Mouse (Mus musculus) MEL (cell line): ENCODE data around the gene Tollip. TPM values are rescaled to one million over a fixed set of nuclear protein-coding genes. Genes with fewer than 3 reads are reported as not detected.

Source experiments
- DNase-seq: peaks from one replicate; pipeline ENCODE4 v3.0.0; 2011; ENCODE audit warnings: low read depth, low spot score
- H3K27ac ChIP-seq: 2 replicates; pipeline ENCODE4 v1.5.1; 2012; ENCODE audit warnings: low read depth, mild to moderate bottlenecking, control low read depth, low read length, moderate library complexity; ENCODE audit not compliant: control insufficient read depth
- H3K27me3 ChIP-seq, 2 experiments: fragments of 150-350 bp in 1 of 2; sonication (generic) in 1 of 2; 2 replicates each; pipeline ENCODE4 v1.6.1; 2012; ENCODE audit warnings: low read length in 2 of 2, mild to moderate bottlenecking in 2 of 2, improper control_type of control experiment in 1 of 2, moderate library complexity in 1 of 2; ENCODE audit not compliant: insufficient read depth in 2 of 2, control insufficient read depth in 1 of 2
- H3K36me3 ChIP-seq, 2 experiments: 2 replicates each; pipeline ENCODE4 v1.6.1; 2012 to 2014; ENCODE audit warnings: low read length in 2 of 2, improper control_type of control experiment in 1 of 2, inconsistent platforms in 1 of 2, mild to moderate bottlenecking in 1 of 2; ENCODE audit not compliant: insufficient read depth in 2 of 2, control insufficient read depth in 1 of 2
- H3K4me1 ChIP-seq, 2 experiments: fragments of 150-350 bp in 1 of 2; sonication (generic) in 1 of 2; 2 replicates each; pipeline ENCODE4 v1.6.1; 2012; ENCODE audit warnings: low read length in 2 of 2, improper control_type of control experiment in 1 of 2, mild to moderate bottlenecking in 1 of 2; ENCODE audit not compliant: insufficient read depth in 2 of 2, control insufficient read depth in 1 of 2
- H3K4me3 ChIP-seq, 2 experiments: fragments of 150-350 bp in 1 of 2; sonication (generic) in 1 of 2; 2 replicates each; pipeline ENCODE4 v1.5.1; 2012; ENCODE audit warnings: low read depth in 2 of 2, low read length in 2 of 2, mild to moderate bottlenecking in 2 of 2, moderate library complexity in 2 of 2, control low read depth in 1 of 2, improper control_type of control experiment in 1 of 2; ENCODE audit not compliant: control insufficient read depth in 1 of 2, insufficient read depth in 1 of 2
- H3K79me2 ChIP-seq: 2 replicates; pipeline ENCODE4 v1.6.1; 2012; ENCODE audit warnings: mild to moderate bottlenecking, low read length, moderate library complexity; ENCODE audit not compliant: control insufficient read depth, poor library complexity, insufficient read depth
- H3K9ac ChIP-seq: 2 replicates; pipeline ENCODE4 v1.6.1; 2012; ENCODE audit warnings: low read depth, mild to moderate bottlenecking, control low read depth, low read length, moderate library complexity; ENCODE audit not compliant: control insufficient read depth, poor library complexity, severe bottlenecking
- H3K9me3 ChIP-seq: fragments of 150-350 bp; sonication (generic); replicated peaks from 2 replicates; pipeline ENCODE4 v1.6.1; 2012; ENCODE audit warnings: mild to moderate bottlenecking, low read length, improper control_type of control experiment, moderate library complexity; ENCODE audit not compliant: insufficient read depth
- CTCF ChIP-seq, 3 experiments: IDR thresholded peaks in 2 of 3; conservative IDR thresholded peaks in 1 of 3; 2 replicates each; pipeline ENCODE4 v1.5.1; 2011 to 2012; ENCODE audit warnings: low read length in 3 of 3, low read depth in 2 of 3, mild to moderate bottlenecking in 2 of 3, improper control_type of control experiment in 1 of 3, inconsistent platforms in 1 of 3, mixed read lengths in 1 of 3, moderate library complexity in 1 of 3; ENCODE audit not compliant: control insufficient read depth in 1 of 3, insufficient read depth in 1 of 3, poor library complexity in 1 of 3, severe bottlenecking in 1 of 3
- EP300 ChIP-seq, 2 experiments: IDR thresholded peaks; 2 replicates each; pipeline ENCODE4 v1.6.1; 2011; ENCODE audit warnings: improper control_type of control experiment in 2 of 2, low read length in 2 of 2, low read depth in 1 of 2, mild to moderate bottlenecking in 1 of 2
- HCFC1 ChIP-seq: IDR thresholded peaks from 2 replicates; pipeline ENCODE4 v1.6.1; 2012; ENCODE audit warnings: low read depth, mild to moderate bottlenecking, inconsistent platforms, low read length, improper control_type of control experiment, moderate library complexity
- JUND ChIP-seq: IDR thresholded peaks from 2 replicates; pipeline ENCODE4 v1.6.1; 2011; ENCODE audit warnings: low read depth, mild to moderate bottlenecking, improper control_type of control experiment, low read length
- MAZ ChIP-seq: IDR thresholded peaks from 2 replicates; pipeline ENCODE4 v1.6.1; 2012; ENCODE audit warnings: low read depth, mild to moderate bottlenecking, inconsistent platforms, low read length, improper control_type of control experiment
- MEF2A ChIP-seq: IDR thresholded peaks from 2 replicates; pipeline ENCODE4 v1.6.1; 2014; ENCODE audit warnings: low read depth, mild to moderate bottlenecking, inconsistent platforms, low read length, improper control_type of control experiment; ENCODE audit not compliant: poor library complexity, insufficient replicate concordance, severe bottlenecking; ENCODE audit errors: extremely low read depth
- MXI1 ChIP-seq: IDR thresholded peaks from 2 replicates; pipeline ENCODE4 v1.6.1; 2011; ENCODE audit warnings: mild to moderate bottlenecking, low read depth, low read length, improper control_type of control experiment
- MYB ChIP-seq: IDR thresholded peaks from 2 replicates; pipeline ENCODE4 v1.6.1; 2011; ENCODE audit warnings: mild to moderate bottlenecking, low read depth, low read length, improper control_type of control experiment
- MYC ChIP-seq: IDR thresholded peaks from 2 replicates; pipeline ENCODE4 v1.6.1; 2011; ENCODE audit warnings: low read depth, mild to moderate bottlenecking, low read length, improper control_type of control experiment, moderate library complexity
- NELFE ChIP-seq: IDR thresholded peaks from 2 replicates; pipeline ENCODE4 v1.6.1; 2011; ENCODE audit warnings: low read depth, low read length, improper control_type of control experiment
- POLR2A ChIP-seq, 2 experiments: IDR thresholded peaks; 2 replicates each; pipeline ENCODE4 v1.6.1; 2011 to 2012; ENCODE audit warnings: low read length in 2 of 2, mild to moderate bottlenecking in 2 of 2, control low read depth in 1 of 2, improper control_type of control experiment in 1 of 2, low read depth in 1 of 2, moderate library complexity in 1 of 2; ENCODE audit not compliant: control insufficient read depth in 1 of 2, insufficient read depth in 1 of 2, poor library complexity in 1 of 2
- POLR2AphosphoS2 ChIP-seq: IDR thresholded peaks from 2 replicates; pipeline ENCODE4 v1.6.1; 2011; ENCODE audit warnings: low read length, improper control_type of control experiment
- SIN3A ChIP-seq: IDR thresholded peaks from 2 replicates; pipeline ENCODE4 v1.6.1; 2012; ENCODE audit warnings: low read length, improper control_type of control experiment, inconsistent platforms
- SMC3 ChIP-seq: IDR thresholded peaks from 2 replicates; pipeline ENCODE4 v1.6.1; 2011; ENCODE audit warnings: low read depth, low read length, improper control_type of control experiment
- TBP ChIP-seq: IDR thresholded peaks from 2 replicates; pipeline ENCODE4 v1.8.0; 2011; ENCODE audit warnings: low read depth, low read length, improper control_type of control experiment
- TCF12 ChIP-seq: IDR thresholded peaks from 2 replicates; pipeline ENCODE4 v1.6.1; 2014; ENCODE audit warnings: low read depth, mild to moderate bottlenecking, inconsistent platforms, low read length, improper control_type of control experiment, moderate library complexity
- UBTF ChIP-seq: IDR thresholded peaks from 2 replicates; pipeline ENCODE4 v1.6.1; 2012; ENCODE audit warnings: low read depth, mild to moderate bottlenecking, inconsistent platforms, low read length, improper control_type of control experiment, moderate library complexity, borderline replicate concordance; ENCODE audit not compliant: insufficient read depth
- ZKSCAN1 ChIP-seq: IDR thresholded peaks from 2 replicates; pipeline ENCODE4 v1.6.1; 2012; ENCODE audit warnings: low read depth, mild to moderate bottlenecking, inconsistent platforms, low read length, improper control_type of control experiment, moderate library complexity
- polyA plus RNA-seq, 2 experiments: library from polyadenylated mRNA; stranded (reverse) in 1 of 2; unstranded in 1 of 2; fragments of >175 nt in 1 of 2; fragments of >200 nt in 1 of 2; gene quantifications; 2 replicates each; pipeline versions ENCODE4 v1.2.1 to v1.2.4; 2012; ENCODE audit warnings: low replicate concordance in 2 of 2, low read depth in 1 of 2; ENCODE audit not compliant: insufficient read length in 2 of 2, insufficient read depth in 1 of 2, missing spikeins in 1 of 2
- total RNA-seq: library from RNA; depleted of rRNA; stranded (reverse); fragments of 300-350 nt; gene quantifications from 2 replicates; pipeline ENCODE4 v1.2.3, GENCODE M21; 2012

The Tollip gene
- total and polyA plus RNA-seq, 3 experiments: 35.6 to 63.8 (median 53.4) TPM

DNA sequence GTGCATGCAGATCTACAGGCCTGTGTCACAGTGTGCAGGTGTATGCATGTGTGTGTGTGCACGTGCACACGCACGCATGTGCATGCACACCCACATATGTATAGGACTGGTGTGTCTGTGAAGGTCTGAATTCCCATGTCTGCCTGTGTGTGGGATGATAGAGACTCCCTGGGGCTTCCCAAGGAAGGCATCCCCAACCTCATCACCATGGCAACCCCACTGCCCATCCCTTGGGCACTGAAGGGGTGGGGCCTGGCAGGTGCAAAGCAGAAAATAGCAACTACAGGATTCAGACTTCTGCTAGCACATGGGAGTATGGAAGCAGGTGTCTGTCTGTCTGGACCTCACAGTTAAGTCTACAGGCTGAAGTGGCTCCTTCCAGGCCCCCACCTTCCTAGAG lies 44.2 kb upstream of the Tollip start:
- Histone ChIP-seq H3K27me3 (no peaks in the 10 kb centered on the region), H3K9me3 (no peaks in the 10 kb centered on the region), H3K4me1 (no peaks in the 10 kb centered on the region), H3K4me3 (no peak overlapping the region), H3K9ac (no peak overlapping the region), H3K36me3 (no peaks in the 10 kb centered on the region), H3K27ac (no peak overlapping the region), H3K79me2 (no peaks in the 10 kb centered on the region)
- DNase-seq: no peak
- no peak for TF ChIP-seq UBTF
- TF ChIP-seq POLR2AphosphoS2: no peak
- no peak for TF ChIP-seq EP300 (IDR thresholded peaks at IDR 0.05; ENCODE audit: low read depth in 1 of 2, low read length in 2 of 2)
- TF ChIP-seq MXI1: no peak
- no peak for TF ChIP-seq SIN3A
- no peak for TF ChIP-seq ZKSCAN1
- TF ChIP-seq TBP: no peak
- TF ChIP-seq POLR2A (IDR thresholded peaks at IDR 0.05; ENCODE audit: control insufficient read depth in 1 of 2, insufficient read depth in 1 of 2, low read depth in 1 of 2, low read length in 2 of 2, poor library complexity in 1 of 2): no peak
- no peak for TF ChIP-seq MYC

DNA sequence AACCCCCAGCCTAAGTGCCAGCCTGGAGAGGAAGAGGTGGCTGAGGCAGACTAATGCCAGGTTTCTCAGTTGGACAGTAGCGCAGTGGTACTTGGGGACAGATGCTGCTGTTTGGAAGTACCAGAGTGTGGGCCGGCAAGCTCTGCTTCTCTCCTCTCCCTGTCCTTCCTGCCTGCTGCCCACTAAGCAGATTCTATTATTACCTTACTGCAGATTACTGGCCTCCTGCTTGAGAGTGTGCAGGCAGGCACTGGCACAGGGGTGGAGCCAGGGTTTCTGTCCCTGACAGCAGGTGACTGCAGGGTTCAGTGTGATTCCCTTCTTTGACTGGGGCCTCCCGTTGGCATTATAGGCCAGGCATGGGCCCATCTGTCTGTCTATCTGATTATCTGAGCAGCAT lies 43.2 kb upstream of the Tollip start:
- H3K4me3 ChIP-seq: no peak overlapping the region
- H3K27me3 ChIP-seq: no peaks in the 10 kb centered on the region
- H3K9me3 ChIP-seq: no peaks in the 10 kb centered on the region
- H3K4me1 ChIP-seq: no peaks in the 10 kb centered on the region
- no peak for TF ChIP-seq MEF2A
- no peak for TF ChIP-seq NELFE
- no peak for TF ChIP-seq HCFC1
- TF ChIP-seq JUND: no peak
- no peak for TF ChIP-seq CTCF (IDR thresholded peaks at IDR 0.05 in 2 of 3, conservative IDR thresholded peaks at IDR 0.05 in 1 of 3; ENCODE audit: control insufficient read depth in 1 of 3, insufficient read depth in 1 of 3, low read depth in 2 of 3, low read length in 3 of 3, poor library complexity in 1 of 3, severe bottlenecking in 1 of 3)
- no peak for TF ChIP-seq MYB
- no peak for TF ChIP-seq SIN3A
- no peak for TF ChIP-seq MAZ
- TF ChIP-seq EP300 (IDR thresholded peaks at IDR 0.05; ENCODE audit: low read depth in 1 of 2, low read length in 2 of 2): no peak
- no peak for TF ChIP-seq TCF12
- TF ChIP-seq MXI1: no peak
- no peak for TF ChIP-seq SMC3
- H3K79me2 ChIP-seq: no peaks in the 10 kb centered on the region
- no peaks in the 10 kb centered on the region for H3K36me3 ChIP-seq
- DNase-seq: no peak
- H3K9ac ChIP-seq: no peak overlapping the region
- H3K27ac ChIP-seq: no peak overlapping the region
